Mouse (Mus musculus) kidney, embryonic 15.5 days (tissue): ENCODE results near the gene Agrp. TPM values are rescaled to one million over a fixed set of nuclear protein-coding genes. Genes with fewer than 3 reads are reported as not detected.

ENCODE experiments used
- ATAC-seq: fragments of 200-750 bp; cut with Nextera tagmentation; replicated peaks from 2 replicates; pipeline ENCODE4 v1.8.0; 2017; ENCODE audit warnings: moderate TSS enrichment; ENCODE audit not compliant: low FRiP score
- H3K27ac ChIP-seq: fragments of 300-500 bp; sonication (generic); 2 replicates; pipeline ENCODE4 v1.5.1; 2015; ENCODE audit warnings: mild to moderate bottlenecking, inconsistent platforms
- H3K27me3 ChIP-seq: fragments of 300-500 bp; sonication (generic); 2 replicates; pipeline ENCODE4 v1.6.1; 2015; ENCODE audit warnings: inconsistent platforms
- H3K36me3 ChIP-seq: fragments of 300-500 bp; sonication (generic); 2 replicates; pipeline ENCODE4 v1.6.1; 2015; ENCODE audit warnings: inconsistent platforms
- H3K4me1 ChIP-seq: fragments of 300-500 bp; sonication (generic); 2 replicates; pipeline ENCODE4 v1.6.1; 2015; ENCODE audit warnings: inconsistent platforms
- H3K4me2 ChIP-seq: fragments of 300-500 bp; sonication (generic); 2 replicates; pipeline ENCODE4 v1.6.1; 2015; ENCODE audit warnings: moderate library complexity, mild to moderate bottlenecking, inconsistent platforms
- H3K4me3 ChIP-seq: fragments of 300-500 bp; sonication (generic); replicated peaks from 2 replicates; pipeline ENCODE4 v1.5.1; 2015; ENCODE audit warnings: mild to moderate bottlenecking, inconsistent platforms
- H3K9ac ChIP-seq: fragments of 300-500 bp; sonication (generic); 2 replicates; pipeline ENCODE4 v1.6.1; 2015; ENCODE audit warnings: mild to moderate bottlenecking, inconsistent platforms
- H3K9me3 ChIP-seq: fragments of 300-500 bp; sonication (generic); replicated peaks from 2 replicates; pipeline ENCODE4 v1.6.1; 2016; ENCODE audit warnings: inconsistent platforms
- WGBS: fragments of 180-500 bp; shearing (Covaris S2); methylation state at CpG from one replicate; pipeline ENCODE4 v1.1.7; 2015; ENCODE audit warnings: mixed read lengths; 5-methylcytosine and 5-hydroxymethylcytosine counted together
- polyA plus RNA-seq: library from polyadenylated mRNA; unstranded; fragments of >200 nt; fragmentation: Nextera tagmentation; extraction: Ambion mirVana; gene quantifications from 2 replicates; pipeline ENCODE4 v1.2.1, GENCODE M21; 2015

Gene Agrp
- polyA plus RNA-seq, 1 experiment from 2014 or later: 0.83 TPM

GRCm38 (mm10) chr8:105544544-105545205 lies 92.5 kb downstream of the Agrp start:
- Histone ChIP-seq H3K27me3 (no peaks in the 10 kb centered on the region), H3K4me1 (peaks cover 38% of the 10 kb centered on the region), H3K9me3 (no peaks in the 10 kb centered on the region), H3K4me2 (no peak overlapping the region), H3K27ac (peak overlapping the region; percentile 89), H3K36me3 (peaks cover 7% of the 10 kb centered on the region; the same call in 1 of the 2 replicates), H3K9ac (no peak overlapping the region), H3K4me3 (no peak overlapping the region)
- ATAC-seq: peak; percentile 76
- WGBS: 39% methylated on average over 7 of the region's 7 CpGs

- peaks cover 38% of the 10 kb centered on the region for H3K4me1 ChIP-seq
- H3K9me3 ChIP-seq: no peaks in the 10 kb centered on the region
- peaks cover 14% of the 10 kb centered on the region; the same call in 1 of the 2 replicates for H3K36me3 ChIP-seq
- no peak overlapping the region for H3K4me2 ChIP-seq
- ATAC-seq: no peak
- no peaks in the 10 kb centered on the region for H3K27me3 ChIP-seq
- peak overlapping the region; percentile 89 for H3K27ac ChIP-seq
- no peak overlapping the region for H3K4me3 ChIP-seq
- 47% methylated on average over 1 of the region's 1 CpGs for whole genome bisulfite sequencing
- no peak overlapping the region for H3K9ac ChIP-seq
Measured at GRCm38 (mm10) chr8:105543703-105544102, 93.5 kb downstream of the Agrp start.

GRCm38 (mm10) chr8:105542808-105543207 lies 94.4 kb downstream of the Agrp start:
- peaks cover 23% of the 10 kb centered on the region for H3K36me3 ChIP-seq
- 84% methylated on average over 2 of the region's 2 CpGs for WGBS

GRCm38 (mm10) chr8:105542032-105542656 lies 95.0 kb downstream of the Agrp start:
- Histone ChIP-seq H3K4me1 (peaks cover 38% of the 10 kb centered on the region), H3K9ac (no peak overlapping the region), H3K27me3 (no peaks in the 10 kb centered on the region), H3K27ac (no peak overlapping the region), H3K4me3 (no peak overlapping the region), H3K9me3 (no peaks in the 10 kb centered on the region), H3K36me3 (peaks cover 30% of the 10 kb centered on the region), H3K4me2 (no peak overlapping the region)
- WGBS: 85% methylated on average over 3 of the region's 3 CpGs
- no peak for ATAC-seq

More at GRCm38 (mm10) chr8:105542808-105543207, 94.4 kb downstream of the Agrp start:
- H3K9me3 ChIP-seq: no peaks in the 10 kb centered on the region
- H3K27ac ChIP-seq: 0 out of 2 replicates have a peak overlapping the region, but pooled peaks have one; percentile 0
- ATAC-seq: no peak
- H3K27me3 ChIP-seq: no peaks in the 10 kb centered on the region
- no peak overlapping the region for H3K4me2 ChIP-seq
- no peak overlapping the region for H3K9ac ChIP-seq
- H3K4me1 ChIP-seq: peaks cover 38% of the 10 kb centered on the region
- no peak overlapping the region for H3K4me3 ChIP-seq

- Histone ChIP-seq H3K4me2 (no peak overlapping the region), H3K36me3 (peaks cover 52% of the 10 kb centered on the region), H3K9ac (no peak overlapping the region), H3K4me3 (no peak overlapping the region), H3K27me3 (no peaks in the 10 kb centered on the region), H3K4me1 (peaks cover 20% of the 10 kb centered on the region), H3K27ac (no peak overlapping the region), H3K9me3 (no peaks in the 10 kb centered on the region)
- 73% methylated on average over 4 of the region's 4 CpGs for WGBS
- ATAC-seq: no peak
Measured at GRCm38 (mm10) chr8:105538940-105539339, 98.3 kb downstream of the Agrp start.

- Histone ChIP-seq H3K36me3 (peaks cover 52% of the 10 kb centered on the region), H3K9ac (no peak overlapping the region), H3K9me3 (no peaks in the 10 kb centered on the region), H3K4me2 (no peak overlapping the region), H3K27ac (no peak overlapping the region), H3K4me1 (peaks cover 22% of the 10 kb centered on the region), H3K4me3 (no peak overlapping the region), H3K27me3 (no peaks in the 10 kb centered on the region)
- 64% methylated on average over 6 of the region's 6 CpGs for WGBS
- ATAC-seq: no peak
Measured at GRCm38 (mm10) chr8:105537011-105537677, 100.0 kb downstream of the Agrp start.

GRCm38 (mm10) chr8:105536546-105536945 lies 100.6 kb downstream of the Agrp start:
- Histone ChIP-seq H3K4me1 (peaks cover 27% of the 10 kb centered on the region), H3K36me3 (peaks cover 48% of the 10 kb centered on the region), H3K27me3 (no peaks in the 10 kb centered on the region), H3K4me2 (no peak overlapping the region), H3K27ac (no peak overlapping the region), H3K4me3 (no peak overlapping the region), H3K9ac (no peak overlapping the region), H3K9me3 (no peaks in the 10 kb centered on the region)
- 82% methylated on average over 3 of the region's 3 CpGs for WGBS
- no peak for ATAC-seq

- peak; percentile 73 for ATAC-seq
- peaks cover 47% of the 10 kb centered on the region for H3K4me1 ChIP-seq
- H3K4me3 ChIP-seq: no peak overlapping the region
- H3K9me3 ChIP-seq: no peaks in the 10 kb centered on the region
- H3K27me3 ChIP-seq: no peaks in the 10 kb centered on the region
- WGBS: 0% methylated on average over 1 of the region's 1 CpGs
- H3K27ac ChIP-seq: peak overlapping the region; percentile 88
- H3K4me2 ChIP-seq: no peak overlapping the region
- H3K36me3 ChIP-seq: peaks cover 41% of the 10 kb centered on the region
- H3K9ac ChIP-seq: no peak overlapping the region
Measured at GRCm38 (mm10) chr8:105533892-105534329, 103.3 kb downstream of the Agrp start.

- peaks cover 41% of the 10 kb centered on the region for H3K36me3 ChIP-seq
- peaks cover 52% of the 10 kb centered on the region for H3K4me1 ChIP-seq
- ATAC-seq: peak; percentile 50
- 2% methylated on average over 2 of the region's 2 CpGs for WGBS
- H3K4me3 ChIP-seq: no peak overlapping the region
- no peak overlapping the region for H3K4me2 ChIP-seq
- no peaks in the 10 kb centered on the region for H3K9me3 ChIP-seq
- H3K27me3 ChIP-seq: no peaks in the 10 kb centered on the region
- H3K27ac ChIP-seq: peak overlapping the region; percentile 88
- no peak overlapping the region for H3K9ac ChIP-seq
Measured at GRCm38 (mm10) chr8:105533439-105533838, 103.8 kb downstream of the Agrp start.

GRCm38 (mm10) chr8:105531774-105532173 lies 105.4 kb downstream of the Agrp start:
- Histone ChIP-seq H3K4me1 (peaks cover 59% of the 10 kb centered on the region), H3K27me3 (no peaks in the 10 kb centered on the region), H3K9me3 (no peaks in the 10 kb centered on the region), H3K9ac (no peak overlapping the region), H3K4me3 (no peak overlapping the region), H3K27ac (no peak overlapping the region), H3K4me2 (no peak overlapping the region), H3K36me3 (peaks cover 27% of the 10 kb centered on the region)
- 66% methylated on average over 2 of the region's 2 CpGs for WGBS
- ATAC-seq: no peak

- 56% methylated on average over 3 of the region's 3 CpGs for WGBS
- peak overlapping the region; percentile 41; the same call in 1 of the 2 replicates for H3K27ac ChIP-seq
- H3K4me3 ChIP-seq: no peak overlapping the region
- H3K9ac ChIP-seq: no peak overlapping the region
- no peak overlapping the region for H3K4me2 ChIP-seq
- no peak for ATAC-seq
- no peaks in the 10 kb centered on the region for H3K27me3 ChIP-seq
- H3K9me3 ChIP-seq: no peaks in the 10 kb centered on the region
- peaks cover 61% of the 10 kb centered on the region for H3K4me1 ChIP-seq
- H3K36me3 ChIP-seq: peaks cover 23% of the 10 kb centered on the region
Measured at GRCm38 (mm10) chr8:105529271-105529670, 107.9 kb downstream of the Agrp start.

GRCm38 (mm10) chr8:105528206-105528605 lies 109.0 kb downstream of the Agrp start:
- H3K9me3 ChIP-seq: no peaks in the 10 kb centered on the region
- H3K27ac ChIP-seq: 0 out of 2 replicates have a peak overlapping the region, but pooled peaks have one; percentile 18
- peaks cover 32% of the 10 kb centered on the region for H3K36me3 ChIP-seq
- peaks cover 55% of the 10 kb centered on the region for H3K4me1 ChIP-seq
- no peak overlapping the region for H3K9ac ChIP-seq
- H3K27me3 ChIP-seq: no peaks in the 10 kb centered on the region
- no peak overlapping the region for H3K4me2 ChIP-seq
- H3K4me3 ChIP-seq: no peak overlapping the region
- WGBS: 92% methylated on average over 1 of the region's 1 CpGs
- ATAC-seq: no peak
